Mouse (Mus musculus): ENCODE data around the gene Creb3l2.

DNA sequence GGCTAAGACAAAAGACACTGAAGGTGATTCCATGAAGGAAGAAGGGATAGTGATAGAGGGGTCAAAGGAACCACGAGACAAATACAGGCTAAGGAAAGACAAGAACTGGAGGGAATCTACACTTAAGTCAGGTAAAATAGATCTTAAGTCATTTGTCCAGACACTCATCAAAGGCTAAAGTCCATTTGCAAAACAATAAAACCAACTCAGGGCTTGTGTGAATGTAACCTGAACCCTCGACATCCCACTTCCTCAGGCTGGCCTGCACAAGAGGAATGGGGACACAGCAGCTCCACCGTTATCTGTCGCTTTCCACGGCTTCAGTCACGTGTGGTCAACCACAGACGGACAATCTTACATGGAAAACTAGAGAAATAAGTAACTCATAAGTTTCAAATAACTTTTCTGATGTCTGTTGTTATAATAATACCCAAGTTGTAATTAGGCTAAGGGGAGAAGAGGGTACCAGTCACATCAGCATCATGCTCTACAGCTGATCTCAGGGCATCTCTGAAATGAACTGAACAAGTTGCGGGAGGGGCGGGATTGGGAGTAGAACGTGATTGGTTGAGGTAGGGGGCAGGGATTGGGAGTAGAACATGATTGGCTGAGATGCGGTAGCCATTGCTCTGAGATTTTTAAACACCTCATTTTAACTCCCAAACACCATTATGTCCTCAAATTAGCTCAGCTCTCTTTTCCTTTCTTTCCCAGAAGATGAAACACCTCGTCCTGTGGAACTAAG is 63.9 kb downstream of the Creb3l2 start:
- TF ChIP-seq POLR2A (IDR thresholded peaks at IDR 0.05; ENCODE audit: extremely low read depth, insufficient read depth, low read length) (no peak), CTCF (IDR thresholded peaks at IDR 0.05; ENCODE audit: extremely low read depth, insufficient read depth, low read length) (no peak)
